Mouse (Mus musculus) forebrain, embryonic 14.5 days (tissue): ENCODE measurements at regions not wholly inside any gene's neighbourhood (a gene's known extent, or its start where the extent isn't known, plus 50 kb on each side); places are given as distances from the start of the nearest gene placed in this dataset.

Experiments
- ATAC-seq: fragments of 200-750 bp; cut with Nextera tagmentation; 2 replicates; pipeline ENCODE4 v1.8.0; 2017; ENCODE audit warnings: mild to moderate bottlenecking, moderate library complexity
- DNase-seq: peaks from one replicate; pipeline ENCODE4 v3.0.0-alpha.2; 2015; ENCODE audit warnings: low spot score
- H3K27ac ChIP-seq: fragments of 300-500 bp; sonication (generic); 2 replicates; pipeline ENCODE4 v1.5.1; 2014; ENCODE audit warnings: low read depth, mild to moderate bottlenecking, control low read depth, low read length, moderate library complexity
- H3K27me3 ChIP-seq: fragments of 300-500 bp; sonication (generic); replicated peaks from 2 replicates; pipeline ENCODE4 v1.6.1; 2014; ENCODE audit warnings: low read length, control low read depth, mixed read lengths; ENCODE audit not compliant: control insufficient read depth, insufficient read depth
- H3K36me3 ChIP-seq: fragments of 300-500 bp; sonication (generic); 2 replicates; pipeline ENCODE4 v1.6.1; 2014; ENCODE audit warnings: low read length, control low read depth; ENCODE audit not compliant: control insufficient read depth, insufficient read depth
- H3K4me1 ChIP-seq: fragments of 300-500 bp; sonication (generic); 2 replicates; pipeline ENCODE4 v1.6.1; 2014; ENCODE audit warnings: antibody characterized with exemption, low read length, control low read depth; ENCODE audit not compliant: control insufficient read depth, insufficient read depth
- H3K4me2 ChIP-seq: fragments of 300-500 bp; sonication (generic); 2 replicates; pipeline ENCODE4 v1.6.1; 2014; ENCODE audit warnings: mild to moderate bottlenecking, control low read depth, low read length
- H3K4me3 ChIP-seq: fragments of 300-500 bp; sonication (generic); 2 replicates; pipeline ENCODE4 v1.5.1; 2014; ENCODE audit warnings: low read depth, low read length, control low read depth
- H3K9ac ChIP-seq: fragments of 300-500 bp; sonication (generic); 2 replicates; pipeline ENCODE4 v1.6.1; 2014; ENCODE audit warnings: mild to moderate bottlenecking, low read length, control low read depth, moderate library complexity
- H3K9me3 ChIP-seq: fragments of 300-500 bp; sonication (generic); replicated peaks from 2 replicates; pipeline ENCODE4 v1.6.1; 2016; ENCODE audit warnings: low read length, control low read depth, mixed read lengths; ENCODE audit not compliant: control insufficient read depth
- WGBS: fragments of 180-500 bp; shearing (Covaris S2); extraction: QIAGEN DNeasy Blood & Tissue Kit; methylation state at CpG from one replicate; pipeline ENCODE4 v1.1.7; 2014; 5-methylcytosine and 5-hydroxymethylcytosine counted together

GRCm38 (mm10) chr8:44812360-44812759 is 122.9 kb upstream of the Fat1 start:
- Histone ChIP-seq H3K36me3 (no peaks in the 10 kb centered on the region), H3K9ac (no peak overlapping the region), H3K4me3 (no peak overlapping the region), H3K9me3 (no peaks in the 10 kb centered on the region), H3K27me3 (no peaks in the 10 kb centered on the region), H3K27ac (no peak overlapping the region), H3K4me1 (no peaks in the 10 kb centered on the region), H3K4me2 (no peak overlapping the region)
- DNase-seq (no peak), ATAC-seq (no peak)
- WGBS = 83% methylated on average over 4 of the region's 4 CpGs

GRCm38 (mm10) chr8:44817532-44818157 is 117.6 kb upstream of the Fat1 start:
- ATAC-seq = no peak; the same call in 1 of the 2 replicates
- no peaks in the 10 kb centered on the region for H3K4me1 ChIP-seq
- no peak overlapping the region for H3K9ac ChIP-seq
- no peak for DNase-seq
- H3K27ac ChIP-seq = no peak overlapping the region
- H3K36me3 ChIP-seq = no peaks in the 10 kb centered on the region
- H3K4me3 ChIP-seq = no peak overlapping the region
- no peak overlapping the region for H3K4me2 ChIP-seq
- H3K27me3 ChIP-seq = no peaks in the 10 kb centered on the region
- H3K9me3 ChIP-seq = no peaks in the 10 kb centered on the region
- WGBS = 90% methylated on average over 13 of the region's 13 CpGs

GRCm38 (mm10) chr8:44819270-44819669 is 116.0 kb upstream of the Fat1 start:
- H3K27ac ChIP-seq = no peak overlapping the region
- H3K4me2 ChIP-seq = no peak overlapping the region
- H3K4me1 ChIP-seq = no peaks in the 10 kb centered on the region
- WGBS = 95% methylated on average over 3 of the region's 3 CpGs
- H3K9me3 ChIP-seq = no peaks in the 10 kb centered on the region; the same call in 1 of the 2 replicates
- no peak overlapping the region for H3K9ac ChIP-seq
- no peak for ATAC-seq
- H3K36me3 ChIP-seq = no peaks in the 10 kb centered on the region
- DNase-seq = no peak
- H3K27me3 ChIP-seq = no peaks in the 10 kb centered on the region
- H3K4me3 ChIP-seq = no peak overlapping the region

GRCm38 (mm10) chr8:44819691-44820090 is 115.6 kb upstream of the Fat1 start:
- Histone ChIP-seq H3K9me3 (no peaks in the 10 kb centered on the region; the same call in 1 of the 2 replicates), H3K4me1 (no peaks in the 10 kb centered on the region), H3K36me3 (no peaks in the 10 kb centered on the region), H3K4me2 (no peak overlapping the region), H3K4me3 (no peak overlapping the region), H3K9ac (no peak overlapping the region), H3K27me3 (no peaks in the 10 kb centered on the region), H3K27ac (no peak overlapping the region)
- DNase-seq (no peak), ATAC-seq (no peak)
- 91% methylated on average over 7 of the region's 7 CpGs for WGBS

- Histone ChIP-seq H3K36me3 (no peaks in the 10 kb centered on the region), H3K4me2 (no peak overlapping the region), H3K9ac (no peak overlapping the region), H3K27ac (no peak overlapping the region), H3K27me3 (no peaks in the 10 kb centered on the region), H3K4me1 (0 out of 2 replicates have a peak, but pooled peaks cover 3% of the 10 kb centered on the region), H3K9me3 (no peaks in the 10 kb centered on the region; the same call in 1 of the 2 replicates), H3K4me3 (no peak overlapping the region)
- DNase-seq (no peak), ATAC-seq (no peak)
- 92% methylated on average over 6 of the region's 6 CpGs for WGBS
These were observed 110.0 kb upstream of the Fat1 start for GRCm38 (mm10) chr8:44825183-44825757.

GRCm38 (mm10) chr8:44826936-44827335 is 108.3 kb upstream of the Fat1 start:
- H3K9me3 ChIP-seq = no peaks in the 10 kb centered on the region; the same call in 1 of the 2 replicates
- peak overlapping the region; percentile 28; the same call in 1 of the 2 replicates for H3K4me2 ChIP-seq
- no peaks in the 10 kb centered on the region for H3K36me3 ChIP-seq
- peak; percentile 85 for ATAC-seq
- DNase-seq = peak; percentile 88
- no peak overlapping the region for H3K27ac ChIP-seq
- WGBS = 5% methylated on average over 13 of the region's 13 CpGs
- H3K4me3 ChIP-seq = no peak overlapping the region
- no peaks in the 10 kb centered on the region for H3K27me3 ChIP-seq
- H3K4me1 ChIP-seq = 0 out of 2 replicates have a peak, but pooled peaks cover 3% of the 10 kb centered on the region
- no peak overlapping the region for H3K9ac ChIP-seq

- Histone ChIP-seq H3K4me1 (0 out of 2 replicates have a peak, but pooled peaks cover 3% of the 10 kb centered on the region), H3K9ac (no peak overlapping the region), H3K27me3 (no peaks in the 10 kb centered on the region), H3K4me2 (no peak overlapping the region), H3K4me3 (no peak overlapping the region), H3K36me3 (no peaks in the 10 kb centered on the region), H3K27ac (no peak overlapping the region), H3K9me3 (no peaks in the 10 kb centered on the region; the same call in 1 of the 2 replicates)
- WGBS = 92% methylated on average over 3 of the region's 3 CpGs
- ATAC-seq = no peak
- no peak for DNase-seq
These were observed 107.2 kb upstream of the Fat1 start for GRCm38 (mm10) chr8:44828026-44828425.

- no peaks in the 10 kb centered on the region for H3K36me3 ChIP-seq
- no peak overlapping the region for H3K4me3 ChIP-seq
- no peak for DNase-seq
- no peak for ATAC-seq
- H3K4me2 ChIP-seq = no peak overlapping the region
- H3K9ac ChIP-seq = no peak overlapping the region
- no peaks in the 10 kb centered on the region for H3K9me3 ChIP-seq
- H3K27me3 ChIP-seq = no peaks in the 10 kb centered on the region
- H3K4me1 ChIP-seq = peaks cover 5% of the 10 kb centered on the region
- no peak overlapping the region for H3K27ac ChIP-seq
- WGBS = 62% methylated on average over 8 of the region's 8 CpGs
These were observed 96.8 kb upstream of the Fat1 start for GRCm38 (mm10) chr8:44838431-44838830.

- no peak overlapping the region for H3K4me2 ChIP-seq
- peaks cover 5% of the 10 kb centered on the region for H3K4me1 ChIP-seq
- H3K4me3 ChIP-seq = no peak overlapping the region
- no peaks in the 10 kb centered on the region for H3K9me3 ChIP-seq
- H3K27me3 ChIP-seq = no peaks in the 10 kb centered on the region
- no peak overlapping the region for H3K9ac ChIP-seq
- H3K27ac ChIP-seq = no peak overlapping the region
- no peaks in the 10 kb centered on the region for H3K36me3 ChIP-seq
- ATAC-seq (peak; percentile 82; the same call in 1 of the 2 replicates), DNase-seq (peak; percentile 78)
- WGBS = 42% methylated on average over 13 of the region's 13 CpGs
These were observed 95.6 kb upstream of the Fat1 start for GRCm38 (mm10) chr8:44839504-44840209.
